Mouse (Mus musculus) lung, adult 2 months (tissue): ENCODE data around the gene Slc25a45.

Experiments
- CTCF ChIP-seq: fragments of 200-500 bp; IDR thresholded peaks from 2 replicates; pipeline ENCODE4 v1.5.1; 2011; ENCODE audit warnings: mild to moderate bottlenecking, low read length, control low read depth; ENCODE audit not compliant: insufficient read depth
- POLR2A ChIP-seq: fragments of 200-500 bp; IDR thresholded peaks from 2 replicates; pipeline ENCODE4 v1.6.1; 2011; ENCODE audit warnings: low read depth, mild to moderate bottlenecking, control low read depth, low read length, borderline replicate concordance; ENCODE audit errors: extremely low read depth

DNA sequence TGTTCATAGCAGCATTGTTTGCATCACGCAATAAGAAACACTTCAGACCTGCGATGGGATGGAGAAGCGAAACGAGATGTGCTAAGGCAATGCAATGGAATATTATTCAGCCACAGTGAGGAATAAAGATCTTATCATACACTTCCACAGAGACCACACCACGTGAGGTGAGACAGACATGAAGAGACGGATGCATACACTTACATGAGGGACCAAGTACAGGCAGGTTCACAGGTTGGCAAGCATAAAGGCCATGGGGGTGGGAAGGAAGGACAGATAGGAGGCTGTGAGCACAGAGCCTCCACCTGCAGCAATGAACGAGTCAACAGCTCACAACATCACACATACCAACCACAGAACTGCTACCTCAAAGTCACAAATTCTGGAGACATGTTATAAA, 46.8 kb upstream of the Slc25a45 start:
- no peak for TF ChIP-seq POLR2A
- no peak for TF ChIP-seq CTCF
